Comparison of ENCODE assay signal across 7 mouse cellular contexts in genomic region chr5:147724391-147724790, GRCm38 (mm10). TPM values are rescaled to one million over a fixed set of nuclear protein-coding genes. Genes with fewer than 3 reads are reported as not detected.
DNase-seq lines count a peak whose midpoint lies in the region; ATAC-seq and TF ChIP-seq lines count a peak whose summit lies in the region.

No protein-coding gene starts in this region.

- 0 out of 2 replicates have a peak overlapping the region, but pooled peaks have one; percentile 40 for H3K9ac ChIP-seq in kidney, embryonic 16.5 days (replicated peaks; ENCODE audit: low read length)
- H3K9ac ChIP-seq in embryonic facial prominence, embryonic 11.5 days (replicated peaks; ENCODE audit: low read length) = no peak overlapping the region
- H3K9ac ChIP-seq in heart, postnatal 0 days (replicated peaks; ENCODE audit: low read depth, low read length) = peak overlapping the region; percentile 63
- no peak overlapping the region for H3K9ac ChIP-seq in liver, postnatal 0 days (replicated peaks)

- TF ChIP-seq CTCF in heart, postnatal 0 days (IDR thresholded peaks at IDR 0.05; ENCODE audit: low read depth) = no peak
- TF ChIP-seq CTCF in liver, postnatal 0 days (IDR thresholded peaks at IDR 0.05; ENCODE audit: low read depth) = no peak

- WGBS in kidney, embryonic 16.5 days = 1% methylated on average over 14 of the region's 14 CpGs
- under 1% methylated on average over 14 of the region's 14 CpGs for WGBS in embryonic facial prominence, embryonic 11.5 days
- under 1% methylated on average over 14 of the region's 14 CpGs for WGBS in heart, postnatal 0 days
- 2% methylated on average over 14 of the region's 14 CpGs for WGBS in liver, postnatal 0 days (ENCODE audit: insufficient replicate concordance)

- ATAC-seq in kidney, embryonic 16.5 days (ENCODE audit: low FRiP score, low TSS enrichment) = no peak
- ATAC-seq in embryonic facial prominence, embryonic 11.5 days (replicated peaks; ENCODE audit: insufficient number of reproducible peaks, low FRiP score, low TSS enrichment, low read depth) = no peak
- ATAC-seq in heart, postnatal 0 days (ENCODE audit: insufficient read depth, low read depth) = no peak
- ATAC-seq in liver, postnatal 0 days = no peak

- no peak for DNase-seq in kidney, adult 11 months
- peak; percentile 30 for DNase-seq in embryonic facial prominence, embryonic 11.5 days (ENCODE audit: low spot score)
- DNase-seq in heart, postnatal 0 days (ENCODE audit: low spot score) = no peak
- DNase-seq in liver, postnatal 0 days = no peak
- DNase-seq in spleen, postnatal 14 days (ENCODE audit: low spot score in 2 of 2) = no peak
- DNase-seq in spleen, postnatal 36 days (ENCODE audit: low spot score in 2 of 2) = no peak

- H3K4me2 ChIP-seq in kidney, embryonic 16.5 days (replicated peaks; ENCODE audit: low read depth, low read length) = peak overlapping the region; percentile 69; the same call in 1 of the 2 replicates
- H3K4me2 ChIP-seq in embryonic facial prominence, embryonic 11.5 days (ENCODE audit: low read depth, low read length) = no peak overlapping the region
- H3K4me2 ChIP-seq in heart, postnatal 0 days (ENCODE audit: low read depth, low read length) = peak overlapping the region; percentile 64
- no peak overlapping the region for H3K4me2 ChIP-seq in liver, postnatal 0 days (ENCODE audit: low read depth, low read length)

- peaks cover 90% of the 10 kb centered on the region for H3K27me3 ChIP-seq in kidney, embryonic 16.5 days (ENCODE audit: insufficient read depth, low read length)
- H3K27me3 ChIP-seq in embryonic facial prominence, embryonic 11.5 days (ENCODE audit: control insufficient read depth, insufficient read depth, low read length) = peaks cover 60% of the 10 kb centered on the region
- H3K27me3 ChIP-seq in heart, postnatal 0 days (ENCODE audit: control insufficient read depth, insufficient read depth, low read length) = peaks cover 85% of the 10 kb centered on the region
- H3K27me3 ChIP-seq in liver, postnatal 0 days (ENCODE audit: insufficient read depth, low read length) = peaks cover 70% of the 10 kb centered on the region

- H3K9me3 ChIP-seq in kidney, embryonic 16.5 days (ENCODE audit: low read length) = no peaks in the 10 kb centered on the region
- H3K9me3 ChIP-seq in embryonic facial prominence, embryonic 11.5 days (replicated peaks; ENCODE audit: control insufficient read depth, low read length) = no peaks in the 10 kb centered on the region
- no peaks in the 10 kb centered on the region for H3K9me3 ChIP-seq in heart, postnatal 0 days (replicated peaks; ENCODE audit: control insufficient read depth, low read length)
- H3K9me3 ChIP-seq in liver, postnatal 0 days (ENCODE audit: low read length) = no peaks in the 10 kb centered on the region

- no peaks in the 10 kb centered on the region for H3K36me3 ChIP-seq in kidney, embryonic 16.5 days (ENCODE audit: insufficient read depth, low read length)
- no peaks in the 10 kb centered on the region for H3K36me3 ChIP-seq in embryonic facial prominence, embryonic 11.5 days (replicated peaks; ENCODE audit: control insufficient read depth, insufficient read depth, low read depth, low read length)
- H3K36me3 ChIP-seq in heart, postnatal 0 days (replicated peaks; ENCODE audit: control insufficient read depth, insufficient read depth, low read length) = no peaks in the 10 kb centered on the region
- H3K36me3 ChIP-seq in liver, postnatal 0 days (replicated peaks; ENCODE audit: insufficient read depth, low read length) = no peaks in the 10 kb centered on the region

- H3K4me3 ChIP-seq in kidney, embryonic 16.5 days (ENCODE audit: low read length) = peak overlapping the region; percentile 54
- no peak overlapping the region for H3K4me3 ChIP-seq in embryonic facial prominence, embryonic 11.5 days (ENCODE audit: low read depth, low read length)
- peak overlapping the region; percentile 59 for H3K4me3 ChIP-seq in heart, postnatal 0 days (ENCODE audit: low read depth, low read length)
- peak overlapping the region; percentile 47 for H3K4me3 ChIP-seq in liver, postnatal 0 days (ENCODE audit: low read depth, low read length)

- no peak for TF ChIP-seq EP300 in heart, postnatal 0 days (IDR thresholded peaks at IDR 0.05; ENCODE audit: low read depth)
- no peak for TF ChIP-seq EP300 in liver, postnatal 0 days (IDR thresholded peaks at IDR 0.05; ENCODE audit: low read depth)

- H3K4me1 ChIP-seq in kidney, embryonic 16.5 days (ENCODE audit: insufficient read depth, low read length) = peaks cover 20% of the 10 kb centered on the region
- peaks cover 12% of the 10 kb centered on the region for H3K4me1 ChIP-seq in embryonic facial prominence, embryonic 11.5 days (ENCODE audit: control insufficient read depth, insufficient read depth, low read length)
- 0 out of 2 replicates have a peak, but pooled peaks cover 6% of the 10 kb centered on the region for H3K4me1 ChIP-seq in heart, postnatal 0 days (ENCODE audit: control insufficient read depth, insufficient read depth)
- H3K4me1 ChIP-seq in liver, postnatal 0 days (ENCODE audit: insufficient read depth) = peaks cover 6% of the 10 kb centered on the region

- no peak overlapping the region for H3K27ac ChIP-seq in kidney, embryonic 16.5 days (ENCODE audit: low read length)
- H3K27ac ChIP-seq in embryonic facial prominence, embryonic 11.5 days (replicated peaks; ENCODE audit: low read depth, low read length) = no peak overlapping the region
- no peak overlapping the region for H3K27ac ChIP-seq in heart, postnatal 0 days (ENCODE audit: low read depth)
- H3K27ac ChIP-seq in liver, postnatal 0 days (ENCODE audit: low read depth) = no peak overlapping the region

RNA-seq across cellular contexts. Expression of gene Flt1, which starts 1.4 kb away (rescaled TPM):
- 19.2 and 19.7 TPM in 2 replicates for polyA plus RNA-seq in kidney, embryonic 16.5 days (2015; fragmentation: Nextera tagmentation; extraction: Ambion mirVana)
- 9.6 and 12.5 TPM in 2 replicates for polyA plus RNA-seq in embryonic facial prominence, embryonic 11.5 days (2014; fragmentation: Nextera tagmentation; extraction: Ambion mirVana)
- 32.0 and 39.1 TPM in 2 replicates for total RNA-seq in heart, postnatal 0 days (2014; rRNA removed; ENCODE audit: low replicate concordance)
- 11.8 and 12.3 TPM in 2 replicates for polyA plus RNA-seq in heart, postnatal 0 days (2015; fragmentation: Nextera tagmentation; extraction: Ambion mirVana)
- polyA plus RNA-seq in liver, postnatal 0 days (2015; fragmentation: Nextera tagmentation; extraction: Ambion mirVana) = 2.3 and 2.8 TPM in 2 replicates

Comparison
In these comparisons a context has a peak if more than half of its experiments do, and no peak if none do; other contexts are left out.
1. H3K4me2 ChIP-seq: peak in kidney, embryonic 16.5 days (single experiment) and heart, postnatal 0 days (single experiment); none in embryonic facial prominence, embryonic 11.5 days (single experiment) and liver, postnatal 0 days (single experiment).
2. H3K9ac ChIP-seq: peak in kidney, embryonic 16.5 days (single experiment) and heart, postnatal 0 days (single experiment); none in embryonic facial prominence, embryonic 11.5 days (single experiment) and liver, postnatal 0 days (single experiment).